Mouse (Mus musculus) G1E (cell line): ENCODE measurements around the gene Prkar1b.

ENCODE experiments used
- CTCF ChIP-seq: IDR thresholded peaks from 2 replicates; pipeline ENCODE4 v1.5.1; 2012; ENCODE audit warnings: low read depth, low read length, inconsistent platforms, mixed read lengths
- GATA1 ChIP-seq: IDR thresholded peaks from 2 replicates; pipeline ENCODE4 v1.6.1; 2012; ENCODE audit warnings: borderline replicate concordance, low read length, inconsistent platforms, mixed read lengths
- GATA2 ChIP-seq: IDR thresholded peaks from 2 replicates; pipeline ENCODE4 v1.6.1; 2012; ENCODE audit warnings: low read depth, low read length, inconsistent platforms, borderline replicate concordance
- POLR2AphosphoS5 ChIP-seq: IDR thresholded peaks from 2 replicates; pipeline ENCODE4 v1.6.1; 2012; ENCODE audit warnings: low read depth, low read length, inconsistent platforms; ENCODE audit not compliant: insufficient replicate concordance
- TAL1 ChIP-seq: conservative IDR thresholded peaks from 2 replicates; pipeline ENCODE4 v1.6.1; 2012; ENCODE audit warnings: low read depth, low read length, inconsistent platforms, mixed read lengths

DNA sequence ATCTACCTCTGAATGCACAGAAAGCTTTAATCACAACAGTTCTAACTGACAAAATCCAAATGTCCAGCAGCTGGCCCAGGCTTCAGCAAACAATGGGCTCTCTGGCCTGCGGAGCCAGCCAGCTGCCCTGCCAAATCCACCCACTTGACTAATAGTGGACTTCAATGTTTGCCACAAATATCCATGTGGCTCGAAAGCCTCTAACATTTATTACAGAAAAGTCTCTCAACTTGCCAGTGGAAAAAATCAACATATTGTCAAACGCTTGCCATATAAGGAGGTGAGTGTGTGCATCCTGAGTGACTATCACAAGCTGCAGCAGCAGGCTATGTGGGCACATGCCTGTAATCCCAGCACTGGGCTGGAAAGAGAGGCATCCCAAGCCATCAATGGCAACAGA is 49.0 kb upstream of the Prkar1b start:
- TF ChIP-seq CTCF (no peak), GATA2 (no peak), TAL1 (no peak), POLR2AphosphoS5 (no peak), GATA1 (no peak)
